Mouse (Mus musculus): ENCODE data around the gene Ola1. TPM values are rescaled to one million over a fixed set of nuclear protein-coding genes. Genes with fewer than 3 reads are reported as not detected.
A peak's percentile ranks its signal among the peaks of the same experiment; 100 is the strongest.

The Ola1 gene
- total and polyA plus RNA-seq, 3 experiments = 114 to 182 (median 175) TPM

GRCm38 (mm10) chr2:73267818-73268217, 49.1 kb upstream of the Ola1 start:
- H3K9ac ChIP-seq (ENCODE audit: insufficient read depth, low read depth) = no peak overlapping the region
- H3K27me3 ChIP-seq (replicated peaks) = no peaks in the 10 kb centered on the region
- in situ Hi-C loops (cut with MboI; ENCODE audit: low pct_ligation_motif_present, low pct_unique_long_range_greater_than_20kb, low sequenced_read_pairs) = loop anchor here (10.0 kb wide), 1 partner anchor 53 kb away; the partner anchor contains the start of gene Ola1
- no peaks in the 10 kb centered on the region for H3K79me2 ChIP-seq (replicated peaks; ENCODE audit: control insufficient read depth, extremely low read depth, insufficient read depth, poor library complexity, severe bottlenecking)
- no peak overlapping the region for H3K27ac ChIP-seq (ENCODE audit: insufficient read depth, low read depth)
- no peak overlapping the region for H3K4me3 ChIP-seq (replicated peaks in 1 of 3; ENCODE audit: low read depth in 2 of 3, low read length in 2 of 3, poor library complexity in 1 of 3)
- peaks cover 7% of the 10 kb centered on the region for H3K9me3 ChIP-seq (replicated peaks; ENCODE audit: low read length)
- no peaks in the 10 kb centered on the region for H3K4me1 ChIP-seq (ENCODE audit: control insufficient read depth in 1 of 2, insufficient read depth in 2 of 2)
- no peak for DNase-seq (ENCODE audit: extremely low read depth)
- no peak overlapping the region for H3K4me2 ChIP-seq (ENCODE audit: insufficient read depth, low read depth, poor library complexity, severe bottlenecking)
- TF ChIP-seq CTCF (conservative IDR thresholded peaks at IDR 0.05 in 1 of 2, IDR thresholded peaks at IDR 0.05 in 1 of 2; ENCODE audit: low read depth in 2 of 2, low read length in 2 of 2) = no peak
- TF ChIP-seq USF1 (IDR thresholded peaks at IDR 0.05; ENCODE audit: low read depth, low read length) = no peak
- TF ChIP-seq IRF4 (IDR thresholded peaks at IDR 0.05; ENCODE audit: low read depth, low read length) = no peak
- no peak for TF ChIP-seq CHD1 (IDR thresholded peaks at IDR 0.05; ENCODE audit: low read depth, low read length)
- no peak for TF ChIP-seq ZMIZ1 (IDR thresholded peaks at IDR 0.05; ENCODE audit: low read depth, low read length)
- no peak for TF ChIP-seq E2F4 (IDR thresholded peaks at IDR 0.05; ENCODE audit: insufficient replicate concordance, low read depth, low read length)
- TF ChIP-seq JUN (IDR thresholded peaks at IDR 0.05; ENCODE audit: insufficient read depth, low read depth, low read length) = no peak
- dilution Hi-C loops (cut with MboI; ENCODE audit: extremely low pct_ligation_motif_present, extremely low pct_unique_long_range_greater_than_20kb, low sequenced_read_pairs) = no loop called here
- H3K36me3 ChIP-seq (replicated peaks in 1 of 2; ENCODE audit: control insufficient read depth in 1 of 2, insufficient read depth in 1 of 2, low read length in 1 of 2) = no peaks in the 10 kb centered on the region

- in situ Hi-C loops (cut with MboI; ENCODE audit: low pct_ligation_motif_present, low pct_unique_long_range_greater_than_20kb, low sequenced_read_pairs) = loop anchor here (10.0 kb wide), 1 partner anchor 52 kb away; the partner anchor contains the start of gene Ola1
- dilution Hi-C loops (cut with MboI; ENCODE audit: extremely low pct_ligation_motif_present, extremely low pct_unique_long_range_greater_than_20kb, low sequenced_read_pairs) = no loop called here
- H3K4me1 ChIP-seq (ENCODE audit: control insufficient read depth in 1 of 2, insufficient read depth in 2 of 2) = no peaks in the 10 kb centered on the region
- H3K9me3 ChIP-seq (replicated peaks; ENCODE audit: low read length) = peaks cover 5% of the 10 kb centered on the region
- H3K27ac ChIP-seq (ENCODE audit: insufficient read depth, low read depth) = no peak overlapping the region
- DNase-seq (ENCODE audit: extremely low read depth) = no peak
- no peaks in the 10 kb centered on the region for H3K36me3 ChIP-seq (replicated peaks in 1 of 2; ENCODE audit: control insufficient read depth in 1 of 2, insufficient read depth in 1 of 2, low read length in 1 of 2)
- no peak overlapping the region for H3K4me2 ChIP-seq (ENCODE audit: insufficient read depth, low read depth, poor library complexity, severe bottlenecking)
- TF ChIP-seq CTCF (conservative IDR thresholded peaks at IDR 0.05 in 1 of 2, IDR thresholded peaks at IDR 0.05 in 1 of 2; ENCODE audit: low read depth in 2 of 2, low read length in 2 of 2) (no peak), IRF4 (IDR thresholded peaks at IDR 0.05; ENCODE audit: low read depth, low read length) (no peak), MYC (IDR thresholded peaks at IDR 0.05; ENCODE audit: low read depth, low read length) (no peak), SMC3 (IDR thresholded peaks at IDR 0.05; ENCODE audit: low read depth, low read length) (no peak), PAX5 (IDR thresholded peaks at IDR 0.05; ENCODE audit: low read length) (no peak), SIN3A (IDR thresholded peaks at IDR 0.05; ENCODE audit: low read length) (no peak)
- H3K4me3 ChIP-seq (replicated peaks in 1 of 3; ENCODE audit: low read depth in 2 of 3, low read length in 2 of 3, poor library complexity in 1 of 3) = no peak overlapping the region
- H3K9ac ChIP-seq (ENCODE audit: insufficient read depth, low read depth) = no peak overlapping the region
- H3K79me2 ChIP-seq (replicated peaks; ENCODE audit: control insufficient read depth, extremely low read depth, insufficient read depth, poor library complexity, severe bottlenecking) = no peaks in the 10 kb centered on the region
- no peaks in the 10 kb centered on the region for H3K27me3 ChIP-seq (replicated peaks)
These were observed 48.5 kb upstream of the Ola1 start for GRCm38 (mm10) chr2:73267231-73267630.

- TF ChIP-seq ZNF384 (IDR thresholded peaks at IDR 0.05; ENCODE audit: low read depth, low read length) (peak; percentile 69), SIN3A (IDR thresholded peaks at IDR 0.05; ENCODE audit: low read length) (no peak), JUND (conservative IDR thresholded peaks at IDR 0.05; ENCODE audit: low read depth, low read length) (no peak), CTCF (conservative IDR thresholded peaks at IDR 0.05 in 1 of 2, IDR thresholded peaks at IDR 0.05 in 1 of 2; ENCODE audit: low read depth in 2 of 2, low read length in 2 of 2) (no peak)
- Histone ChIP-seq H3K79me2 (replicated peaks; ENCODE audit: control insufficient read depth, extremely low read depth, insufficient read depth, poor library complexity, severe bottlenecking) (no peaks in the 10 kb centered on the region), H3K27ac (ENCODE audit: insufficient read depth, low read depth) (no peak overlapping the region), H3K9ac (ENCODE audit: insufficient read depth, low read depth) (no peak overlapping the region), H3K9me3 (replicated peaks; ENCODE audit: low read length) (peaks cover 2% of the 10 kb centered on the region), H3K4me3 (replicated peaks in 1 of 3; ENCODE audit: low read depth in 2 of 3, low read length in 2 of 3, poor library complexity in 1 of 3) (no peak overlapping the region), H3K36me3 (replicated peaks in 1 of 2; ENCODE audit: control insufficient read depth in 1 of 2, insufficient read depth in 1 of 2, low read length in 1 of 2) (no peaks in the 10 kb centered on the region), H3K4me1 (ENCODE audit: control insufficient read depth in 1 of 2, insufficient read depth in 2 of 2) (no peaks in the 10 kb centered on the region), H3K4me2 (ENCODE audit: insufficient read depth, low read depth, poor library complexity, severe bottlenecking) (no peak overlapping the region), H3K27me3 (replicated peaks) (no peaks in the 10 kb centered on the region)
- no peak for DNase-seq (ENCODE audit: extremely low read depth)
- in situ Hi-C loops (cut with MboI; ENCODE audit: low pct_ligation_motif_present, low pct_unique_long_range_greater_than_20kb, low sequenced_read_pairs) = loop anchor here (10.0 kb wide), 1 partner anchor 52 kb away; the partner anchor contains the start of gene Ola1
- dilution Hi-C loops (cut with MboI; ENCODE audit: extremely low pct_ligation_motif_present, extremely low pct_unique_long_range_greater_than_20kb, low sequenced_read_pairs) = no loop called here
These were observed 47.9 kb upstream of the Ola1 start for GRCm38 (mm10) chr2:73266623-73267022.

Measured in CH12.LX (cell line).